Mouse (Mus musculus) MEL (cell line): ENCODE data around the gene Ezh1. TPM values are rescaled to one million over a fixed set of nuclear protein-coding genes. Genes with fewer than 3 reads are reported as not detected.

Source experiments
- DNase-seq: peaks from one replicate; pipeline ENCODE4 v3.0.0; 2011; ENCODE audit warnings: low read depth, low spot score
- H3K27ac ChIP-seq: 2 replicates; pipeline ENCODE4 v1.5.1; 2012; ENCODE audit warnings: low read depth, mild to moderate bottlenecking, control low read depth, low read length, moderate library complexity; ENCODE audit not compliant: control insufficient read depth
- H3K27me3 ChIP-seq, 2 experiments: fragments of 150-350 bp in 1 of 2; sonication (generic) in 1 of 2; 2 replicates each; pipeline ENCODE4 v1.6.1; 2012; ENCODE audit warnings: low read length in 2 of 2, mild to moderate bottlenecking in 2 of 2, improper control_type of control experiment in 1 of 2, moderate library complexity in 1 of 2; ENCODE audit not compliant: insufficient read depth in 2 of 2, control insufficient read depth in 1 of 2
- H3K36me3 ChIP-seq, 2 experiments: 2 replicates each; pipeline ENCODE4 v1.6.1; 2012 to 2014; ENCODE audit warnings: low read length in 2 of 2, improper control_type of control experiment in 1 of 2, inconsistent platforms in 1 of 2, mild to moderate bottlenecking in 1 of 2; ENCODE audit not compliant: insufficient read depth in 2 of 2, control insufficient read depth in 1 of 2
- H3K4me1 ChIP-seq, 2 experiments: fragments of 150-350 bp in 1 of 2; sonication (generic) in 1 of 2; 2 replicates each; pipeline ENCODE4 v1.6.1; 2012; ENCODE audit warnings: low read length in 2 of 2, improper control_type of control experiment in 1 of 2, mild to moderate bottlenecking in 1 of 2; ENCODE audit not compliant: insufficient read depth in 2 of 2, control insufficient read depth in 1 of 2
- H3K4me3 ChIP-seq, 2 experiments: fragments of 150-350 bp in 1 of 2; sonication (generic) in 1 of 2; 2 replicates each; pipeline ENCODE4 v1.5.1; 2012; ENCODE audit warnings: low read depth in 2 of 2, low read length in 2 of 2, mild to moderate bottlenecking in 2 of 2, moderate library complexity in 2 of 2, control low read depth in 1 of 2, improper control_type of control experiment in 1 of 2; ENCODE audit not compliant: control insufficient read depth in 1 of 2, insufficient read depth in 1 of 2
- H3K79me2 ChIP-seq: 2 replicates; pipeline ENCODE4 v1.6.1; 2012; ENCODE audit warnings: mild to moderate bottlenecking, low read length, moderate library complexity; ENCODE audit not compliant: control insufficient read depth, poor library complexity, insufficient read depth
- H3K9ac ChIP-seq: 2 replicates; pipeline ENCODE4 v1.6.1; 2012; ENCODE audit warnings: low read depth, mild to moderate bottlenecking, control low read depth, low read length, moderate library complexity; ENCODE audit not compliant: control insufficient read depth, poor library complexity, severe bottlenecking
- H3K9me3 ChIP-seq: fragments of 150-350 bp; sonication (generic); replicated peaks from 2 replicates; pipeline ENCODE4 v1.6.1; 2012; ENCODE audit warnings: mild to moderate bottlenecking, low read length, improper control_type of control experiment, moderate library complexity; ENCODE audit not compliant: insufficient read depth
- BHLHE40 ChIP-seq: IDR thresholded peaks from 2 replicates; pipeline ENCODE4 v1.6.1; 2012; ENCODE audit warnings: low read depth, mild to moderate bottlenecking, inconsistent platforms, low read length, improper control_type of control experiment, borderline replicate concordance
- CTCF ChIP-seq, 3 experiments: IDR thresholded peaks in 2 of 3; conservative IDR thresholded peaks in 1 of 3; 2 replicates each; pipeline ENCODE4 v1.5.1; 2011 to 2012; ENCODE audit warnings: low read length in 3 of 3, low read depth in 2 of 3, mild to moderate bottlenecking in 2 of 3, improper control_type of control experiment in 1 of 3, inconsistent platforms in 1 of 3, mixed read lengths in 1 of 3, moderate library complexity in 1 of 3; ENCODE audit not compliant: control insufficient read depth in 1 of 3, insufficient read depth in 1 of 3, poor library complexity in 1 of 3, severe bottlenecking in 1 of 3
- ETS1 ChIP-seq: IDR thresholded peaks from 2 replicates; pipeline ENCODE4 v1.6.1; 2012; ENCODE audit warnings: low read depth, mild to moderate bottlenecking, inconsistent platforms, low read length, improper control_type of control experiment, moderate library complexity
- GABPA ChIP-seq: IDR thresholded peaks from 2 replicates; pipeline ENCODE4 v1.6.1; 2012; ENCODE audit warnings: low read depth, mild to moderate bottlenecking, inconsistent platforms, low read length, improper control_type of control experiment, moderate library complexity
- JUND ChIP-seq: IDR thresholded peaks from 2 replicates; pipeline ENCODE4 v1.6.1; 2011; ENCODE audit warnings: low read depth, mild to moderate bottlenecking, improper control_type of control experiment, low read length
- KAT2A ChIP-seq: conservative IDR thresholded peaks from 2 replicates; pipeline ENCODE4 v1.6.1; 2012; ENCODE audit warnings: low read depth, low read length, improper control_type of control experiment, inconsistent platforms
- MAX ChIP-seq: IDR thresholded peaks from 2 replicates; pipeline ENCODE4 v1.6.1; 2011; ENCODE audit warnings: low read length, improper control_type of control experiment
- MAZ ChIP-seq: IDR thresholded peaks from 2 replicates; pipeline ENCODE4 v1.6.1; 2012; ENCODE audit warnings: low read depth, mild to moderate bottlenecking, inconsistent platforms, low read length, improper control_type of control experiment
- MEF2A ChIP-seq: IDR thresholded peaks from 2 replicates; pipeline ENCODE4 v1.6.1; 2014; ENCODE audit warnings: low read depth, mild to moderate bottlenecking, inconsistent platforms, low read length, improper control_type of control experiment; ENCODE audit not compliant: poor library complexity, insufficient replicate concordance, severe bottlenecking; ENCODE audit errors: extremely low read depth
- MYB ChIP-seq: IDR thresholded peaks from 2 replicates; pipeline ENCODE4 v1.6.1; 2011; ENCODE audit warnings: mild to moderate bottlenecking, low read depth, low read length, improper control_type of control experiment
- POLR2A ChIP-seq, 2 experiments: IDR thresholded peaks; 2 replicates each; pipeline ENCODE4 v1.6.1; 2011 to 2012; ENCODE audit warnings: low read length in 2 of 2, mild to moderate bottlenecking in 2 of 2, control low read depth in 1 of 2, improper control_type of control experiment in 1 of 2, low read depth in 1 of 2, moderate library complexity in 1 of 2; ENCODE audit not compliant: control insufficient read depth in 1 of 2, insufficient read depth in 1 of 2, poor library complexity in 1 of 2
- POLR2AphosphoS2 ChIP-seq: IDR thresholded peaks from 2 replicates; pipeline ENCODE4 v1.6.1; 2011; ENCODE audit warnings: low read length, improper control_type of control experiment
- RCOR1 ChIP-seq: IDR thresholded peaks from 2 replicates; pipeline ENCODE4 v1.6.1; 2012; ENCODE audit warnings: low read depth, mild to moderate bottlenecking, inconsistent platforms, low read length, improper control_type of control experiment
- TCF12 ChIP-seq: IDR thresholded peaks from 2 replicates; pipeline ENCODE4 v1.6.1; 2014; ENCODE audit warnings: low read depth, mild to moderate bottlenecking, inconsistent platforms, low read length, improper control_type of control experiment, moderate library complexity
- UBTF ChIP-seq: IDR thresholded peaks from 2 replicates; pipeline ENCODE4 v1.6.1; 2012; ENCODE audit warnings: low read depth, mild to moderate bottlenecking, inconsistent platforms, low read length, improper control_type of control experiment, moderate library complexity, borderline replicate concordance; ENCODE audit not compliant: insufficient read depth
- USF1 ChIP-seq: IDR thresholded peaks from 2 replicates; pipeline ENCODE4 v1.6.1; 2014; ENCODE audit warnings: low read depth, mild to moderate bottlenecking, inconsistent platforms, low read length, improper control_type of control experiment, moderate library complexity
- USF2 ChIP-seq, 2 experiments: IDR thresholded peaks; 2 replicates each; pipeline ENCODE4 v1.6.1; 2011 to 2012; ENCODE audit warnings: improper control_type of control experiment in 2 of 2, low read length in 2 of 2, borderline replicate concordance in 1 of 2, inconsistent platforms in 1 of 2, low read depth in 1 of 2, mild to moderate bottlenecking in 1 of 2; ENCODE audit not compliant: insufficient read depth in 1 of 2
- ZC3H11A ChIP-seq: IDR thresholded peaks from 2 replicates; pipeline ENCODE4 v1.6.1; 2012; ENCODE audit warnings: low read depth, mild to moderate bottlenecking, inconsistent platforms, low read length, improper control_type of control experiment
- ZKSCAN1 ChIP-seq: IDR thresholded peaks from 2 replicates; pipeline ENCODE4 v1.6.1; 2012; ENCODE audit warnings: low read depth, mild to moderate bottlenecking, inconsistent platforms, low read length, improper control_type of control experiment, moderate library complexity
- polyA plus RNA-seq, 2 experiments: library from polyadenylated mRNA; stranded (reverse) in 1 of 2; unstranded in 1 of 2; fragments of >175 nt in 1 of 2; fragments of >200 nt in 1 of 2; gene quantifications; 2 replicates each; pipeline versions ENCODE4 v1.2.1 to v1.2.4; 2012; ENCODE audit warnings: low replicate concordance in 2 of 2, low read depth in 1 of 2; ENCODE audit not compliant: insufficient read length in 2 of 2, insufficient read depth in 1 of 2, missing spikeins in 1 of 2
- total RNA-seq: library from RNA; depleted of rRNA; stranded (reverse); fragments of 300-350 nt; gene quantifications from 2 replicates; pipeline ENCODE4 v1.2.3, GENCODE M21; 2012

The Ezh1 gene
- total and polyA plus RNA-seq, 3 experiments: 5.0 to 8.4 TPM; not detected in 1

DNA sequence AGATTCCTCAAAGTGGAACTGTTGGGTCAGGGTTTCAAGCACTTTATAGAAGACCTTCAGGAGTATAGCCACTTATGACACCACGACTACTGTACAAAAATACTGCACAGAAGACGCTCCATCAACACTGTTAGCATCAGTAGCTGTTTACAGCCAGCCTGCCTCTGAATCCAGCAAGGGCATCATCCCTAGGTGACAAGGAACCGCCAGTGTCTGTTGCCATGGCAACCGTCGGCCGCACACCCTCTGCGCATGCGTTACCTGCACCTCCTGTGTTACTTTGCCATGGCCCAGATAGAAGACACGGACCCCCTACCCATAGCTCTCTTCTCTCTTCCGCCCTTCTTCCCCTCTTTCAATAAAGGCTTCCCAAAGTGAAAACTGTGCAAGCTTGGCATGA is 79.9 kb downstream of the Ezh1 start:
- no peaks in the 10 kb centered on the region for H3K9me3 ChIP-seq
- H3K4me3 ChIP-seq: no peak overlapping the region
- peaks cover 3 to 19% of the 10 kb centered on the region in 2 experiments; a peak in 2 of 4 replicates for H3K4me1 ChIP-seq
- H3K36me3 ChIP-seq: no peaks in the 10 kb centered on the region; a peak in 1 of 4 replicates
- TF ChIP-seq POLR2A (IDR thresholded peaks at IDR 0.05; ENCODE audit: control insufficient read depth in 1 of 2, insufficient read depth in 1 of 2, low read depth in 1 of 2, low read length in 2 of 2, poor library complexity in 1 of 2) (no peak), BHLHE40 (no peak), MAX (no peak), TCF12 (no peak), UBTF (no peak), USF1 (no peak), RCOR1 (no peak), GABPA (no peak), JUND (no peak), ZKSCAN1 (no peak), CTCF (IDR thresholded peaks at IDR 0.05 in 2 of 3, conservative IDR thresholded peaks at IDR 0.05 in 1 of 3; ENCODE audit: control insufficient read depth in 1 of 3, insufficient read depth in 1 of 3, low read depth in 2 of 3, low read length in 3 of 3, poor library complexity in 1 of 3, severe bottlenecking in 1 of 3) (no peak), ETS1 (no peak), POLR2AphosphoS2 (no peak), USF2 (IDR thresholded peaks at IDR 0.05; ENCODE audit: borderline replicate concordance in 1 of 2, insufficient read depth in 1 of 2, low read depth in 1 of 2, low read length in 2 of 2) (no peak), KAT2A (no peak), MAZ (no peak), MYB (no peak), MEF2A (no peak), ZC3H11A (no peak)
- H3K27ac ChIP-seq: no peak overlapping the region
- peaks cover 0 to 4% of the 10 kb centered on the region in 2 experiments; a peak in 3 of 4 replicates for H3K27me3 ChIP-seq
- H3K79me2 ChIP-seq: no peaks in the 10 kb centered on the region
- DNase-seq: no peak
- H3K9ac ChIP-seq: no peak overlapping the region
